Mouse (Mus musculus): ENCODE data around the gene Lrg1.

Gene Lrg1

GRCm38 (mm10) chr17:56121826-56122225 is at the start of gene Lrg1:
Gene Lrg1 (minus strand): TSS chr17:56122001.
- in situ Hi-C loops (cut with MboI, MseI), result no loop called here

- in situ Hi-C loops (cut with MboI, MseI), result no loop called here
These were observed 49.7 kb upstream of the Lrg1 start for GRCm38 (mm10) chr17:56171456-56171855.

DNA sequence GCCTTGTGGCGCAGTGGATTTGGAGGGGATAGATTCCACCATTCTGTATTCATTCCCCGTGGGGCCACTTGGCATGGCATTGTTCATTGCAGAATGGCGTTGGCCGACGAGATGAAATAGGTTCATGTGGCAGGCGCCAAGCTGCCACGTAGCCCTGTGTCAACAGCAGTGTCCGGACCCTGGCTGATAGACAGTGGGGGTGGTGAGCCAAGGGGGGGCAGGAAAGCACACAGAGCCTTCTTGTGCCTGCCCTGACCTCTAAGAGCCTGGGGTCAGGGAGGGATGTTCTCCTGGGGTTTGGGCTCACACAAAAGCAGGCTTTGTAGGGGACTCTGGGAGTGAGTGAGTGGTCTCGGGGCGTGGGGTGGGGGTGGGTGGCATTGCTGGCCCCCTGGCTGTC is 48.8 kb upstream of the Lrg1 start:
- in situ Hi-C loops (cut with MboI, MseI), result no loop called here

GRCm38 (mm10) chr17:56169830-56170229 is 48.0 kb upstream of the Lrg1 start:
- in situ Hi-C loops (cut with MboI, MseI), result no loop called here

DNA sequence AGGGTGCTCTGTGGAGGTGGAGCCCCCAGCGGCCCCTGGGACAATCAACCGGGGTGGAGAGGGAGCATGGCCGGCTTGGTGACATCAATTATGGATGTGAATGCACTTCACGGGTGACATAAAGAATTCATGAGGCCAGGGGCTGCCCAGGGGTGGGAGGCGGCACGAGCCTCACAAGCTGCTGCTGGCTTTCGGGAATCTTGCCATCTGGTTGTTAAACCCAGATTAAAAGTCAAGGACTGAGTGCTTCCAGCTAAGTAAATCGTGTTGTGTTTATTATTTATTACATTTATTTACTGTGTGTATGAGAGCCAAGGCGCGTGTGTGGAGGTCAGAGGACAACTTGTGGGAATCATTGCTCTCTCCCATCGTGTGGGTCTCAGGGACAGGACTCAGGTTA is 43.9 kb upstream of the Lrg1 start:
- in situ Hi-C loops (cut with MboI, MseI), result no loop called here

DNA sequence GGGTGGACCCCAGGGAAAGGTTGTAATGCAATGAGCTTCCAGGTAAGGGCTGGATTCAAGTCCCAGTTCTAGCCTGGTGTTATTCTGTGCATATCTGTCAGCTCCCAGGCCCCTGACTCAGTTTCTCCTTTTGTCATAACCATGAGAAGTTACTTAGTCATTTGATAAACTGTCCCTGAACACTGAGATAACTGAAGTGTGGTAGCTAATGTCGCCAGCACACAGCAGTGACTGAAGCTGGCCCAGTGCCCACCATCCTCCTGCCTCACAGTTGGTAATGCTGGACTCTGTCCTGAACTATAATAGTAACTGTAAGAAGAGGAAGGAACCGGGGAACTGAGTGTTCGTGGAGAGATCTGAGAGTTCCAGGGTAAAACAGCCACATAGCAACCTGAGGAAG is 42.7 kb upstream of the Lrg1 start:
- in situ Hi-C loops (cut with MboI, MseI), result no loop called here

DNA sequence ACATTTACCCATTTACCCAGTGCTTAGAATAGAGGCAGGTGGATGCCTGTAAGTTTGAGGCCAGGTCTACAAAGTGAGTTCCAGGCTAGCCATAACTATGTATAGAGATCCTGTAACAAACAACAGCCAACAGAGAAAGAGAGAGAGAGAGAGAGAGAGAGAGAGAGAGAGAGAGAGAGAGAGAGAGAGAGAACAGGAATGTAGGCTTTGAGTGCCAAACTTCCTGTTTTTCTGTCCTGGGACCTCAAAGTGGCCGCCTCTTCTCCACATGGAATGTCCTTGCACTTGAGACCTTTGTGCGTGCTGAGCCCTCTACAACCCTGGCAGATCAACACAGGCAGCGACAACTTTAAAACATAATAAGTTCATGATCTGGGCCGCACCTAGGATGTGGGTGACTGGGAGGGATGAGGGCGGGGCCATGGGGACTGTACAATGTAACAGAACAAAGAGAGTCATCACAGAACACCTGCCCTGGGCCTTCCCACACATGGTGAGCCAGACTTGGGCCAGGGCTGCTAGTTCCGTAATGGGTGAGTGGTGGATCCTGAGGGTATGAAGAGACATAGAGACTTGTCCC is 41.8 kb upstream of the Lrg1 start:
- in situ Hi-C loops (cut with MboI, MseI), result no loop called here

- in situ Hi-C loops (cut with MboI, MseI), result no loop called here
These were observed 40.5 kb upstream of the Lrg1 start, which contains the start of gene Tnfaip8l1 for GRCm38 (mm10) chr17:56162231-56162774. Gene Tnfaip8l1 (plus strand): TSS chr17:56162477.

- in situ Hi-C loops (cut with MboI, MseI), result no loop called here
These were observed 37.9 kb upstream of the Lrg1 start for GRCm38 (mm10) chr17:56159729-56160128.

DNA sequence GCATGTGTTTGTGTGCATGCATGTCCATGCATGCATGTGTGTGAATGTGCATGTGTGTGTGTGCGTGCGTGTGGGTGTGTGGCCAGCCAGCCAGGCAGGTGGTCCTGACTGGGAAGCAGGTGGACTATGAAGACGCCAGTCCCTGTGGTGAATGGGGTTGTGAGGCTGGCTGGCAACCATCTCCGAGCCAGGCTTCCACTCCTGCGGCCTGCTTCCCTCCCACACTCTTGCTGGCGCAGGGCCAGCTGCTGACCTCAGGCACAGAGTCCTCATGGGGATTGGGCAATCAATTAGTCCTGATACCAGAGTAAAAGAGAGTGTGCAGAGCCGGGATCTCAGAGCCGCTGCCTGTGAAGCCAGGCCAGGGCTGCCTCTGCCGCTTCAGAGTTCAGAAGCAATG is 31.8 kb upstream of the Lrg1 start:
- in situ Hi-C loops (cut with MboI, MseI), result no loop called here

DNA sequence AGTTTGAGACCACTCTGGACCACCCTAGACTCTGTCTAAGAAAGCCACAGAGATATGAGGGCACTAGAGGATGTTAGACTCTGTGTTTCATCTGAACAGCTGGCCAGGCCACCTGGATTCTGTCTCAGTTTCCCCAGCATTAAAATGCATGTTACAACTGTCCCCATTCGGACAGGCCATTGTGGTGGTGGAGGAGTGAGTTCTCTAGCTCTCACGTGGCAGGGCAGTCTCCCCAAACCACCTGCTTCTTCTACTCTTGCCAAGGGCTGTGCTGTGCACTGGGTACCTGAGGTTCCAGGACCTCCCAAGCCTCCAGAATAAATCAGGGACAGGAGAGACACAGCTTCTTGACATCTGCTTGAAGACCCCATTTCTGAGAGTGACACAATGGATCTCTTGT is 28.1 kb upstream of the Lrg1 start:
- in situ Hi-C loops (cut with MboI, MseI), result no loop called here

DNA sequence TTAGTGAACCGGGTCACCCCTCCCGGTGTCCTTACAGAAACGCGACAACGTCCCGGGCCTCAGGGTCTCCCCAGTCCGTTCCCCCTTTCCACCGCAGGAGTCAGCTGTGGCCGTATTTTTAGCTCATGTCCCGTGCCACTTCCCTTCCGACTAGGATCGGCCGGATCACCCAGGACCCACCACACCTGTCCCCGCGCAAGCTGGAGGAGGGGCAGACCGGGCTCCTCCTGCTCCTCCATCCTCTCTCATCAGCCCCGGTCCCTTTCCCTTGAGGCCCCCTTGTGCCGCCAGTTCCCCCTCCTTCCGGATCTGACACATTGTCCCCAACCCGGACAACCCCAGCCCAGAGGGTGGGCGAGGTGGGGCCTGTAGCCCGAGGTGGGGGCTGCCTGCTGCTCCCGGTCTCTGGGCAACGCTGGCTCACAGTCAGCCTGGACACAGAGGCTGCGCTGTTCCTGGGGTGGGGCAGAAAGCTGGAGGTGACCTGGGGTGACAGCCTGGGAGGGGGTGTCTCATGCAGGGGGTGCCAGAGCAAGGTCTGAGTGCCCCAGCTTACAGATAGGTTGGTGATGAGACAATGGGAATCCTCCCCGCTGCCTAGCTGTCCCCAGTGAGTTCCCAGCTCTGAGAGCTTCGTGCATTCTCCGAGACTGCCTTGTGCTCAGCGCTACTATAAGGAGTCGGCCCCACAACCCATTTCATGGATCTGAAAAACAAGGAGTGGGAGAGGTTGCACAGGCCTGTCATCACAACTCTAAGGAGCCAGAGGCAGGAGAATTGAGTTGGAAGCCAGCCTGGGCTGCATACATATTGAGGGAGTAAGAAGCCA is 27.2 kb upstream of the Lrg1 start:
- in situ Hi-C loops (cut with MboI, MseI), result no loop called here

DNA sequence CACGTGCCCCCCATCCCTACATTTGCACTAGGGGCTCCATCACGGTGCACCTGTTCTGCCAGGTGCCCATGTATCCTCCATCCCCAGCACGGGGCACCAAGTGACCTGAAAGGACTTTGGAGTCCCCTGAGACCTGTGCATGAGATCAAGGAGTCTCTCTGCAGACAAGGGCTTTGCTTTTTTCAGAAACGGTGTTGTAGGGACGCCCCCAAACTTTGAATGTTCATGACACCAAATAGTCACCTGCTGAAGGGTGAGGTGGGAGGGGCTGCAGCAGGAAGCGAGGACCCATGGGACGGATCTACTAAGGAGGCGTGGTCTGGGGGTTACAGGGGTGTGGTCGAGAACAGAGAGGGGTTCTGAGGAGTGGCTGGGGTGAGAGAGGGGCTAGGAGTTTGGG is 26.5 kb upstream of the Lrg1 start:
- in situ Hi-C loops (cut with MboI, MseI), result no loop called here

DNA sequence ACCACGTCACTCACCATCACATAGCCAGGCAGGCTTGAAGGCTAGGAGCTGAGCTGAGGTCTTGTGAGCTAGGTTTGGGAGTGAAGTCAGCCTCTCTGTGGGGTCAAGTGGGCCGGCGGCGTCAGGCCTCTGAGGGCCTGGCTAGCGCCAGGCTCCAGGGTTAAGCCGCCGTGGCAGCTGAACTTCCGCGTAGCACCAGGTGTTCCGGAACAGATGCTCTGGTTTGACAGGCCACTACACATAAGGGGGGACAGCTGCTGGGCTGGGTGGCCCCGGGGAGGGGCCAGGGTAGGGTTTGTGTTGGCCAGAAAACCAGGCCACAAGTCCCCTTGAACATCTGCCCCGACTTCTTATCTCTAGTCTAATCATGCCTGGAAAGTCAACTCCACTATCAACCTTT is 25.6 kb upstream of the Lrg1 start:
- in situ Hi-C loops (cut with MboI, MseI), result no loop called here

GRCm38 (mm10) chr17:56146131-56146530 is 24.3 kb upstream of the Lrg1 start:
- in situ Hi-C loops (cut with MboI, MseI), result no loop called here

GRCm38 (mm10) chr17:56144546-56144945 is 22.7 kb upstream of the Lrg1 start:
- in situ Hi-C loops (cut with MboI, MseI), result no loop called here

DNA sequence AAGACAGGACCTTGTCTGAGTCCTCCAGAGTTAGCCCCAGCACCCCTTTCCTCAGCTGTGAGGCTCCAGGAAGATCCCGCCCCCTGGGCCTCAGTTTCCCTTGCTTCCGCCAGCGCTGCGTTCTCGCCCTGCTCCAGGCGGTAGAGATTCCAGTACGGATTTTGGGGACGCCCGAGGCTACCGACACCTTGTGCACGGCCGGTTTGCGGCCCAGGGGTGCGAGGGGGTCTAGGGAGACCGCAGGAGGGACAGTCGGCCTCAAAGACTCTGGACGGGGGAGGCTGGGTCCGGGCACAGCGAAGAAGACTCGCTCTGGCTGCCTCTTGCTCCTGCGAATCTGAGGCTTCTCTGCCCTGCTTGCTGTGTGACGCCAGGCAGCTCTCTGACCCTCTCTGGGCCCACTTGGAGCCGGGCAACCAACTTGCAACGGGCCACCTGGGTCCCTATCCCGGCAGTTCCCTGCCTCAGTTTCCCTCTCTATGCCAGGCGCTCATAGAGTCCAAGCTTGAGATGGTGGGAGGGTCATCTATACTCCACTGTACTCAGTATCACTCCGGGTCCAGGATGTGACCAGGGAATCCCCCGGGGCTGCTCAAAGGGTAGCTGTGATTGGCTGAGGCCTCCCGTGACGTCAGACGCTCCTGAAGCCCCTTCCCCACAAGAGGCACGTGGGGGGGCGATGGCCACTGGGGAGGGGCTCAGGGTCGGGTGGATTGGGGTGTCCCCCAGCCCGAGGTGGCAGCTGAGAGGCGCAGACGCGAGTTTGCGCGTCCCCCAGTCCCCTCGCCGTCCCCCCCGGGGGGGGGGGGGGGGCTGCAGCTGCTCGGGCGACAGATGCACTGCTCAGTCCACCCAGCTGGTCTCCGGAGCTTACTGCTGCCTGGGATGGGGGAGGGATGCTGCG is 20.2 kb upstream of the Lrg1 start:
- in situ Hi-C loops (cut with MboI, MseI), result no loop called here

DNA sequence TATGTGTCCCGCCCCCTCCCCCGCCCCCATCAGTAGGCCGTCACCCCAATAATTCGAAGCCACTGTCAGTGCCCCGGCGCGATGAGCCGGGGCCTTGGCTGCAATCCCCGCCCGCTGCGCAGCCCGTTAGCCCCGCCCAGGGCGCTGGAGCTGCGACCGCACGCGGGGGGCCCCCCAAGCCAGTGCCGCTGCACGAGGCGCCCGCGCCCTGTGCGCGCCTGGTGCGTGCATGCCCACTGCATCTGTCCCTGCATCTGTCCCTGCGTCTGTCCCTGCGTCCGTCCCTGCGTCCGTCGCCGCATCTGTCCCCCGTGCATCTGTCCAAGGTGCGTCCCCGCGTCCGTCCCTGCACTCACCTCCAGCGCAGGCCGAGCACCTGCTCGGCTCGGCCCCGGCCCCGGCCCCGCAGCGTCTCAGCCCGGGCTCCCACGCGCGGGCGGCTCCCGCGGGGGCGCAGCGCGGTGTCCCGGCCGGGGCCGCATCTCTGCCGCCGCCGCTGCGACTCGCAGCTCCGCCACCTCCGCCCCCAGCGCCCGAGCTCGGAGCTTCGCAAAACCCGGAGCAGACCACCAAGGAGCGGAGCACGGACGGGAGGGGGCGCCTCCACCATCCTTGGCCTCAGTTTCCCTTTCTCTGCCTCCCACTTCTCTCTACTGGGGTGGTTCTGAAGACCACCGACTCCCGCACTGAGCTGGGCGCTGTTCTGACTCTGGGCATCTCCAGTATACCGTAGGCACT is 18.2 kb upstream of the Lrg1 start, which contains the start of gene Sema6b:
Gene Sema6b, minus strand, starts transcription at position 486 of the 738 bp plus-strand sequence.
- in situ Hi-C loops (cut with MboI, MseI), result no loop called here

- in situ Hi-C loops (cut with MboI, MseI), result no loop called here
These were observed 17.6 kb upstream of the Lrg1 start for GRCm38 (mm10) chr17:56139355-56139754.

DNA sequence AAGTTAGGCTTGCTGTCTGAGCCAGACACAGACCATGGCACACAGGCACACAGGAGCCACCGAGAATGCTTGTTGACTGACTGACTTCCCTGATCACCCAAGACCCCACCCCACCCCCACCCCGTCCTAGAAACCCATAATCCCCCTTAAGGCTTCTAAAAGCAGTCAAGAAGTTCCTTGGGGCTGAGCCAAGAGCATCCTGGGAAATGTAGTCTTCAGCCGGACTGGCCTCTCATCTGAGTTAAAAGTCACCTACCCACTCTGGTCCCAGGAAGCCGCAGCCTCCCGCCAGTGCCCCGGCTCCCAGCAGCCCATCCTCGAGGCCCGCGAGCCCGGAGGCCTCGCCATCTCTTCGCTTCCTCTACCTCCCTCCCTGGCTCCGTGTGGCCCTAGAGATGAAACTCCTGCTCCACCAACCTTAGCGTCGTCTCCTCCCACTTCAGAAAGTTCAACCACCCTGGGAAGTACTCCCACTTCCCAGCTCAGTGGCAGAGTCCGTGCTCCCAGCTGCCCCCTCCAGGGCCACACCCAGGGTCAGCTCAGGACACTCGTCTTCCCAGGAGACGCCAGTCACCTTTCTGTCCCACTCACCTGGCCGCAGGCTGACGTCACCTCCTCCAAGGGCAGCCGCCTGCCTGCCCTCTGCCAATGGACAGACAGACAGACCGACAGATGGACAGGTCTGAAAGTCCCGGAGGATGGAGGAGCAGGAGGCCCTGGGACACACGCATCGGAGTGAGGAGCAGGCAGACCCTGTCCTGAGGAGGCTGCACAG is 16.2 kb upstream of the Lrg1 start:
- in situ Hi-C loops (cut with MboI, MseI), result no loop called here
